Comparison of ENCODE assay signal across 17 mouse cellular contexts in the genomic region with DNA sequence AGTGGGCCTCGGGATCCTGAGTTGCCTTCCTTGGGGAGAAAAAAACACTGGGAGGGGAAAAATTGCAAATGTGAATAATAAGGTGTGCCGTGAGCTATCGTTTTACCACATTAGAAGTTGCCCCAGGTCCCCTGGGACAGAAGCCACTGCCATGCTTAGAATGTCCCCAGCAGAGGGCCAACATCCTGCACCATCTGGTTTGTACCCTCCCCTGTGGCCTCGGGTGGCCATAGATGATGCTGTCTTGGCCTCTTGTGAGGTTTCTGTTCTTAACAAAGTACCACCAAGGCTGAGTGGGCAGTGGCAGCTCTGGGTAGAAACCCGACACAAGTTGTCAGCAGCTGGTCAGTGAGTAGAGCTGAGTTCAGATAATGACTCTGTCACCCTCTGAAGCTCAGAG.
"Had no signal": no experiment of that assay in that cellular context is flagged by ENCODE, and none has a peak within 500 bp of the region (broad histone marks: within the 10 kb centered on the region; RNA-seq: fewer than 3 reads in every experiment).

No protein-coding gene starts in this region.

- DNase-seq: kidney, adult 8-10 months; kidney, postnatal 10 days; kidney, postnatal 4 days; lung, embryonic 14.5 days; lung, postnatal 14 days; right cerebral cortex, postnatal 14 days; thymus, adult 18-20 months; thymus, postnatal 14 days had no signal

- H3K4me1 ChIP-seq: liver, embryonic 15.5 days; megakaryocyte, embryonic 14.5 days; neural tube, embryonic 12.5 days had no signal

- H3K36me3 ChIP-seq: limb, embryonic 10.5 days; liver, embryonic 15.5 days; midbrain, embryonic 13.5 days; neural tube, embryonic 12.5 days had no signal

- H3K4me2 ChIP-seq: liver, embryonic 11.5 days; liver, embryonic 15.5 days; lung, embryonic 14.5 days; midbrain, embryonic 13.5 days; neural tube, embryonic 12.5 days had no signal

- H3K4me3 ChIP-seq: layer of hippocampus, adult 2 months; limb, embryonic 10.5 days; liver, embryonic 15.5 days; megakaryocyte, embryonic 14.5 days; midbrain, embryonic 13.5 days; neural tube, embryonic 12.5 days had no signal

- H3K9me3 ChIP-seq: limb, embryonic 10.5 days; liver, embryonic 15.5 days; midbrain, embryonic 13.5 days; neural tube, embryonic 12.5 days had no signal

- ATAC-seq: intestine, postnatal 0 days; midbrain, embryonic 13.5 days had no signal

- H3K27me3 ChIP-seq: liver, embryonic 15.5 days; midbrain, embryonic 13.5 days; neural tube, embryonic 12.5 days had no signal

- H3K9ac ChIP-seq: liver, embryonic 15.5 days; lung, embryonic 14.5 days; midbrain, embryonic 13.5 days; neural tube, embryonic 12.5 days had no signal

- H3K27ac ChIP-seq: layer of hippocampus, adult 2 months; limb, embryonic 10.5 days; liver, embryonic 15.5 days; macrophage; midbrain, embryonic 13.5 days; neural tube, embryonic 12.5 days had no signal
